Mouse (Mus musculus): ENCODE results near the gene Tbx21.

- TF ChIP-seq CTCF (IDR thresholded peaks at IDR 0.05; ENCODE audit: low read depth) (no peak), EP300 (optimal IDR thresholded peaks at IDR 0.05) (no peak)
These were observed 45.8 kb downstream of the Tbx21 start for GRCm38 (mm10) chr11:97069333-97069732.

Measured in stomach, postnatal 0 days (tissue).